Mouse (Mus musculus): ENCODE results near the gene Odf4. TPM values are rescaled to one million over a fixed set of nuclear protein-coding genes. Genes with fewer than 3 reads are reported as not detected.
"Not testable (repeated sequence)": the region's sequence is repeated elsewhere in the genome, so short reads cannot be mapped to it uniquely, and the experiment has no call there.

Odf4 gene
- not detected for polyA plus RNA-seq (2017; shearing (Covaris generic))

- no peak for ATAC-seq
Observed at GRCm38 (mm10) chr11:68926981-68927380, at the start of gene Odf4. Gene Odf4, minus strand, starts transcription at chr11:68927081.

- no peak for ATAC-seq
Observed at GRCm38 (mm10) chr11:68975601-68976000, 48.7 kb upstream of the Odf4 start.

GRCm38 (mm10) chr11:68975085-68975484 is 48.2 kb upstream of the Odf4 start, which contains the start of gene Rangrf:
Gene Rangrf, minus strand, starts transcription at chr11:68975185.
- no peak for ATAC-seq

GRCm38 (mm10) chr11:68974059-68974450 is 47.2 kb upstream of the Odf4 start:
- ATAC-seq, result no peak

- ATAC-seq, result peak; percentile 94
Observed at GRCm38 (mm10) chr11:68973250-68974058, 46.6 kb upstream of the Odf4 start.

- ATAC-seq, result no peak
Observed at GRCm38 (mm10) chr11:68970232-68970631, 43.4 kb upstream of the Odf4 start.

GRCm38 (mm10) chr11:68968752-68969151 is 41.9 kb upstream of the Odf4 start:
- ATAC-seq, result no peak

- ATAC-seq, result peak; percentile 95
Observed at GRCm38 (mm10) chr11:68967337-68968282, 40.7 kb upstream of the Odf4 start, which contains the start of gene Slc25a35. Gene Slc25a35, plus strand, starts transcription at chr11:68968131.

GRCm38 (mm10) chr11:68966554-68966953 is 39.7 kb upstream of the Odf4 start:
- no peak for ATAC-seq

- ATAC-seq, result peak; percentile 21
Observed at GRCm38 (mm10) chr11:68965845-68966244, 39.0 kb upstream of the Odf4 start.

- ATAC-seq, result no peak
Observed at GRCm38 (mm10) chr11:68965050-68965449, 38.2 kb upstream of the Odf4 start.

- ATAC-seq, result no peak
Observed at GRCm38 (mm10) chr11:68963405-68963804, 36.5 kb upstream of the Odf4 start.

- ATAC-seq, result not testable (repeated sequence)
Observed at GRCm38 (mm10) chr11:68962159-68962558, 35.3 kb upstream of the Odf4 start.

GRCm38 (mm10) chr11:68961596-68961995 is 34.7 kb upstream of the Odf4 start:
- no peak for ATAC-seq

GRCm38 (mm10) chr11:68957971-68958370 is 31.1 kb upstream of the Odf4 start:
- no peak for ATAC-seq

- ATAC-seq, result no peak
Observed at GRCm38 (mm10) chr11:68957308-68957707, 30.4 kb upstream of the Odf4 start, which contains the start of gene Arhgef15. Gene Arhgef15, minus strand, starts transcription at chr11:68957480.

- no peak for ATAC-seq
Observed at GRCm38 (mm10) chr11:68956697-68957096, 29.8 kb upstream of the Odf4 start.

GRCm38 (mm10) chr11:68956107-68956506 is 29.2 kb upstream of the Odf4 start:
- no peak for ATAC-seq

GRCm38 (mm10) chr11:68955473-68955872 is 28.6 kb upstream of the Odf4 start:
- no peak for ATAC-seq

- no peak for ATAC-seq
Observed at GRCm38 (mm10) chr11:68954408-68954807, 27.5 kb upstream of the Odf4 start.

GRCm38 (mm10) chr11:68953903-68954302 is 27.0 kb upstream of the Odf4 start:
- ATAC-seq, result no peak

- ATAC-seq, result no peak
Observed at GRCm38 (mm10) chr11:68947542-68947993, 20.7 kb upstream of the Odf4 start.

- ATAC-seq, result no peak
Observed at GRCm38 (mm10) chr11:68946806-68947440, 20.0 kb upstream of the Odf4 start.

Data from CD4-positive, CD25-positive, alpha-beta regulatory T cell, adult 4 months (primary cell).